Mouse (Mus musculus): ENCODE measurements around the gene Dnajc4. TPM values are rescaled to one million over a fixed set of nuclear protein-coding genes. Genes with fewer than 3 reads are reported as not detected.

Dnajc4 gene
- polyA plus RNA-seq, 1 experiment from 2014 or later, result 24.2 TPM

- Histone ChIP-seq H3K27ac (peak overlapping the region; percentile 96), H3K4me2 (peak overlapping the region; percentile 98; the same call in 1 of the 2 replicates), H3K9me3 (no peaks in the 10 kb centered on the region), H3K27me3 (no peaks in the 10 kb centered on the region), H3K36me3 (peaks cover 27% of the 10 kb centered on the region), H3K4me1 (replicated peaks) (peaks cover 26% of the 10 kb centered on the region), H3K9ac (peak overlapping the region; percentile 39; the same call in 1 of the 2 replicates), H3K4me3 (peak overlapping the region; percentile 59)
- 91% methylated on average over 5 of the region's 5 CpGs for WGBS
- no peak for ATAC-seq (ENCODE audit: low FRiP score)
Observed at GRCm38 (mm10) chr19:6949532-6949931, 42.8 kb downstream of the Dnajc4 start.

DNA sequence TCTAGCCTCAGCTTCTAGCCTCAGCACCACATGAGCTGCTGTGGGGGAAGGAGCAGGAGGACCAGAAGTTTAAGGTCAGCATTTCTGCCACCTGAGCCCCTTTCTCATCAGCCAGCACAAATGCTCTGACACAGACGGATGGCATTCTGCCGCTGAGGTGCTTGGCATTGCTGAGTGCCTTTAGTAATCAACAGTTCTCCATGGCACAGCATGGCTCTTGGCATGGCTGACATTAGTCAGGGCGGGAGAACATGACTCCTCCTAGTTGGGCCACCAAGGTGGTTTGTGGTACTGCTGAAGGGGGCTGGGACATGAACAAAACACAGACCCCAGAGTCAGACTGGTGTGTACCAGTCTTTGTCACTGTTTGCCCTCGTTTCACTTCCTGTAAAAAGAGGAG, 44.2 kb downstream of the Dnajc4 start:
- Histone ChIP-seq H3K4me3 (no peak overlapping the region), H3K9ac (no peak overlapping the region), H3K27ac (0 out of 2 replicates have a peak overlapping the region, but pooled peaks have one; percentile 8), H3K4me1 (replicated peaks) (peaks cover 26% of the 10 kb centered on the region), H3K36me3 (peaks cover 22% of the 10 kb centered on the region), H3K4me2 (no peak overlapping the region), H3K9me3 (no peaks in the 10 kb centered on the region), H3K27me3 (no peaks in the 10 kb centered on the region)
- 68% methylated on average over 4 of the region's 4 CpGs for WGBS
- ATAC-seq (ENCODE audit: low FRiP score), result no peak

DNA sequence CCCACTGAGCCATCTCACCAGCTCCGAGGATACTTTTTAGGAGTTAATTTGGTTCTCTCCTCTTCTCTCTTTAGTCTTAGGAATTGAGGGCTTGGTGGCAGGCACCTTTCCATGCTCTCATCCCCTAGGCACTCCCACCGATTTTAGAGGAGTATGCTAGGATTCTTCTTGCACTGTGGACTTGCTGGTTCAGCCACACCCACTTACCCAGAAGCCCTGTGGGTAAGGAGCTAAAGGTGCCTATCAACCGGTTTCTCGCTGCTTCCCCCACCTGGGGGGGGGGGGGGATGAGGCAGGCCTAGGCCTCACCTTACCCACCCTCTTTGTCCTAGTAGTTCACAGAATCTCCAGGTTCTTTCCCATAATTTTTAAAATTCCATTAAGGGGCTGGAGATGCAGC, 44.6 kb downstream of the Dnajc4 start:
- Histone ChIP-seq H3K4me3 (no peak overlapping the region), H3K9ac (no peak overlapping the region), H3K36me3 (peaks cover 22% of the 10 kb centered on the region), H3K27me3 (no peaks in the 10 kb centered on the region), H3K4me1 (replicated peaks) (peaks cover 26% of the 10 kb centered on the region), H3K4me2 (no peak overlapping the region), H3K27ac (0 out of 2 replicates have a peak overlapping the region, but pooled peaks have one; percentile 8), H3K9me3 (no peaks in the 10 kb centered on the region)
- no peak for ATAC-seq (ENCODE audit: low FRiP score)
- 63% methylated on average over 4 of the region's 4 CpGs for WGBS

DNA sequence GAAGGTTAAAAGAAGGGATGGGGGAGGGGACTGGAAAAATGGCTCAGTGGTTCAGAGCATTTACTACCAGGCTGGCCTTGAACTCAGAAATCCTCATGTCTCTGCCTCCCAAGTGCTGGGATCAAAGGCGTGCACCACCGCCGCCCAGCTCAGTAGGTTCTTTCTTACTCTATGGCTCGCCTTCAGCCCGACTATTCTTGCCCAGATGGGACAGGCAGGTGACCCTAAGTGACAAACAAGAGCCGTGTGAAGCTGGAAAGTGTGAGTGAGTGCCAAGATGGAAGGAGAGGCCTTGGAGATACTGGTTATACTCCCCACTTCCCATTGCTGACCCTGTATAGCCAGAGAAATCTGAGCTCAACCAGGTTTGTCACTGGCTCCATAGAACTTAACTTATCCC, 48.7 kb downstream of the Dnajc4 start:
- H3K4me1 ChIP-seq (replicated peaks), result peaks cover 35% of the 10 kb centered on the region
- no peak overlapping the region for H3K4me2 ChIP-seq
- no peak overlapping the region for H3K4me3 ChIP-seq
- no peak overlapping the region for H3K27ac ChIP-seq
- H3K9me3 ChIP-seq, result no peaks in the 10 kb centered on the region
- H3K27me3 ChIP-seq, result no peaks in the 10 kb centered on the region
- no peak for ATAC-seq (ENCODE audit: low FRiP score)
- 96% methylated on average over 6 of the region's 6 CpGs for WGBS
- H3K36me3 ChIP-seq, result peaks cover 12% of the 10 kb centered on the region
- no peak overlapping the region for H3K9ac ChIP-seq

GRCm38 (mm10) chr19:6942764-6943163, 49.6 kb downstream of the Dnajc4 start:
- peak overlapping the region; percentile 98 for H3K4me2 ChIP-seq
- no peaks in the 10 kb centered on the region for H3K9me3 ChIP-seq
- peak overlapping the region; percentile 97 for H3K9ac ChIP-seq
- WGBS, result 28% methylated on average over 5 of the region's 5 CpGs
- H3K4me3 ChIP-seq, result peak overlapping the region; percentile 84
- H3K27ac ChIP-seq, result peak overlapping the region; percentile 97
- H3K27me3 ChIP-seq, result 0 out of 2 replicates have a peak, but pooled peaks cover 4% of the 10 kb centered on the region
- H3K36me3 ChIP-seq, result peaks cover 18% of the 10 kb centered on the region
- peaks cover 44% of the 10 kb centered on the region for H3K4me1 ChIP-seq (replicated peaks)
- ATAC-seq (ENCODE audit: low FRiP score), result no peak; the same call in 1 of the 2 replicates

DNA sequence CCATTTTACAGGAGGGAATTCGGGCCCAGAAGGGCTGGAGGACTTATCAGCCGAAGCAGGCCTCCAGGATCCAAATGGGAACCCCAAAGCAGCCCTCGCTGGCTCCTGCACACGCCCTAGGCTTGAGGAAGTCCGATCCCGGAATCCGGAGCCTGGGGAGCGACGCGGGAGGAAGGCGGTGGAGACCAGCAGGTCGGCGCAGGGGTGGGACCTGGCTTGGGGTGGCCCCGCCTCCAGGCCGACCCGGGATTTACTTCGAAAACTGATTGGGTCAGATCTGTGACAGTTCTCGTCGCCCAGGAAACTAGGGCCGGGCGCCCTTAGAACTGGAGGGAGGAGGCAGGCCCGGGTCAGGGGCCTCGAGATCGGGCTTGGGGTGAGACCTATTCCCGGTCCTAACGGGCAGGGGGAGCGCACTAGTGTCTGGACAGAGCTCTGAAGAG, 50.1 kb downstream of the Dnajc4 start, which contains the start of gene Gpr137:
Gene Gpr137, minus strand, starts transcription at position 232 of the 443 bp plus-strand sequence.
- peaks cover 19% of the 10 kb centered on the region for H3K36me3 ChIP-seq
- H3K9ac ChIP-seq, result peak within 1 kb of the TSS; percentile 97
- ATAC-seq (ENCODE audit: low FRiP score), result peak; percentile 75
- peak within 1 kb of the TSS; percentile 84 for H3K4me3 ChIP-seq
- under 1% methylated on average over 27 of the region's 27 CpGs for WGBS
- peak within 1 kb of the TSS; percentile 98 for H3K4me2 ChIP-seq
- H3K27me3 ChIP-seq, result peaks cover 4% of the 10 kb centered on the region; the same call in 1 of the 2 replicates
- H3K4me1 ChIP-seq (replicated peaks), result peaks cover 47% of the 10 kb centered on the region
- H3K9me3 ChIP-seq, result no peaks in the 10 kb centered on the region
- H3K27ac ChIP-seq, result peak within 1 kb of the TSS; percentile 97

GRCm38 (mm10) chr19:6941372-6942248, 50.8 kb downstream of the Dnajc4 start, which contains the start of gene Bad:
Gene Bad (plus strand): TSS chr19:6941861.
- Histone ChIP-seq H3K27me3 (peaks cover 10% of the 10 kb centered on the region; the same call in 1 of the 2 replicates), H3K4me1 (replicated peaks) (peaks cover 47% of the 10 kb centered on the region)
- peak; percentile 84 for ATAC-seq (ENCODE audit: low FRiP score)

DNA sequence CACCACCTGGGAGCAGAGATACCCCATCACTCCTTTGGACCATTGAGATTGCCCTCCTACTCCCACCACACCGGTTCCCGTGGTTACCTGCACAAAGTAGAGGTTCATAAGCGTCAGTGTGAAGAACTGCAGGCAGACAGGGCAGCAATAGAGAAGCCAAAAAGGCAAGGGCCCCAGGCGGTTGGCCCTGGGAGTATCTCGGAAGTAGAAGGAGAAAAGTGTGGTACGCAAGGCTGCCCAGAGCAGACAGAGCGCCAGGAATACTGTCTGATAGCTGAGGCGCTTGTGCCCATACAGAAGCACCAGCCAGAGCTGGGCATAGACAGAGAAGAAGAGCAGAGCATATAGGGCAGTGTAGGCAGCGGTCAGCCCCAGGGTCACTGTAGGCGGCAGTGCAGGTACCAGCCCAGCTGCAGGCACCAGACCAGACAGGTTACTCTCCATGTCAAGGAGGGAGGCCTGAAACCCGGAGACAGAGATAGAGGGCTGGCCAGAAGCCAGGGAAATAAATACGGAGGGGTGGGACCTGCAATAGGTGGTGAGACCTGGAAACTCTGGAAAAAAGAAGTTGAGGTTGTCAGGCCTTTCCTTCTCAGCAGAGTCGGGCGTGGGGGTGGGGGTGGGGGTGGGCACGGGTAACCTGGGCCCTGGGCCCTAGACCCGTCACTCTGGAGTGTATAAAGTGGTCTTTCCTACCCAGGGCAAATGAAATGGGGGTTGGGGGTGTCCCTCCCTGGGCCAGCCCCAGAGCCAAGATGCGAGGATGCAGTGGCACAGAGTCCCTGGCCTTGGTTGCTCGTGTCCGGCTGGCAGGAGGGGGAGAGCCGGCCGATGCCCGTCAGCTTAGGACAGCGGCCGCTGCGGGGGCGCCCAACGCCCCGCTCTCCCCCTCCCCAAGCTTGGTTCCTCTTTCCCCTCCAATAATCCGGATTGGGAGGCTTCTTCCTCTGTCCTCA, 51.7 kb downstream of the Dnajc4 start:
- Histone ChIP-seq H3K4me1 (replicated peaks) (peaks cover 47% of the 10 kb centered on the region), H3K27ac (peak overlapping the region; percentile 97), H3K9me3 (no peaks in the 10 kb centered on the region), H3K36me3 (peaks cover 18% of the 10 kb centered on the region), H3K27me3 (peaks cover 19% of the 10 kb centered on the region), H3K4me3 (peak overlapping the region; percentile 84), H3K4me2 (peak overlapping the region; percentile 98), H3K9ac (peak overlapping the region; percentile 97)
- peak; percentile 30 for ATAC-seq (ENCODE audit: low FRiP score)
- 20% methylated on average over 29 of the region's 29 CpGs for WGBS

More at GRCm38 (mm10) chr19:6941372-6942248, 50.8 kb downstream of the Dnajc4 start, which contains the start of gene Bad:
- peak within 1 kb of the TSS; percentile 97 for H3K9ac ChIP-seq
- H3K36me3 ChIP-seq, result peaks cover 19% of the 10 kb centered on the region
- peak within 1 kb of the TSS; percentile 97 for H3K27ac ChIP-seq
- WGBS, result under 1% methylated on average over 83 of the region's 83 CpGs
- peak within 1 kb of the TSS; percentile 84 for H3K4me3 ChIP-seq
- no peaks in the 10 kb centered on the region for H3K9me3 ChIP-seq
- H3K4me2 ChIP-seq, result peak within 1 kb of the TSS; percentile 98

- Histone ChIP-seq H3K27ac (no peak overlapping the region), H3K9ac (peak overlapping the region; percentile 97), H3K4me1 (replicated peaks) (peaks cover 49% of the 10 kb centered on the region), H3K36me3 (peaks cover 9% of the 10 kb centered on the region; the same call in 1 of the 2 replicates), H3K4me2 (peak overlapping the region; percentile 98), H3K9me3 (no peaks in the 10 kb centered on the region), H3K27me3 (peaks cover 32% of the 10 kb centered on the region), H3K4me3 (peak overlapping the region; percentile 84)
- WGBS, result 93% methylated on average over 20 of the region's 20 CpGs
- ATAC-seq (ENCODE audit: low FRiP score), result no peak
Observed at GRCm38 (mm10) chr19:6939106-6940002, 53.0 kb downstream of the Dnajc4 start.
